Mouse (Mus musculus) CH12.LX (cell line): Measurements from ENCODE around the gene C1ql4.
A peak's percentile ranks its signal among the peaks of the same experiment; 100 is the strongest.

ENCODE experiments used
- CHD1 ChIP-seq: IDR thresholded peaks from 2 replicates; pipeline ENCODE4 v1.6.1; 2012; ENCODE audit warnings: low read depth, low read length, improper control_type of control experiment, inconsistent platforms
- CTCF ChIP-seq, 2 experiments: IDR thresholded peaks in 1 of 2; conservative IDR thresholded peaks in 1 of 2; 2 replicates each; pipeline ENCODE4 v1.5.1; 2011 to 2012; ENCODE audit warnings: low read depth in 2 of 2, low read length in 2 of 2, improper control_type of control experiment in 1 of 2, inconsistent platforms in 1 of 2, mild to moderate bottlenecking in 1 of 2, moderate library complexity in 1 of 2
- EP300 ChIP-seq: IDR thresholded peaks from 2 replicates; pipeline ENCODE4 v1.6.1; 2011; ENCODE audit warnings: low read length, improper control_type of control experiment
- IRF4 ChIP-seq: IDR thresholded peaks from 2 replicates; pipeline ENCODE4 v1.6.1; 2014; ENCODE audit warnings: low read depth, mild to moderate bottlenecking, inconsistent platforms, low read length, improper control_type of control experiment
- KAT2A ChIP-seq: IDR thresholded peaks from 2 replicates; pipeline ENCODE4 v1.6.1; 2012; ENCODE audit warnings: low read length, improper control_type of control experiment, inconsistent platforms; ENCODE audit not compliant: insufficient replicate concordance
- MAX ChIP-seq: IDR thresholded peaks from 2 replicates; pipeline ENCODE4 v1.6.1; 2011; ENCODE audit warnings: low read length, improper control_type of control experiment
- POLR2A ChIP-seq: IDR thresholded peaks from 2 replicates; pipeline ENCODE4 v1.6.1; 2011; ENCODE audit warnings: low read depth, mild to moderate bottlenecking, improper control_type of control experiment, low read length
- RAD21 ChIP-seq: IDR thresholded peaks from 2 replicates; pipeline ENCODE4 v1.6.1; 2011; ENCODE audit warnings: low read depth, mild to moderate bottlenecking, low read length, improper control_type of control experiment, moderate library complexity
- RCOR1 ChIP-seq: conservative IDR thresholded peaks from 2 replicates; pipeline ENCODE4 v1.6.1; 2012; ENCODE audit warnings: low read depth, mild to moderate bottlenecking, inconsistent platforms, low read length, improper control_type of control experiment
- SIN3A ChIP-seq: IDR thresholded peaks from 2 replicates; pipeline ENCODE4 v1.6.1; 2012; ENCODE audit warnings: low read length, improper control_type of control experiment, inconsistent platforms
- ZKSCAN1 ChIP-seq: IDR thresholded peaks from 2 replicates; pipeline ENCODE4 v1.6.1; 2012; ENCODE audit warnings: low read depth, inconsistent platforms, low read length, improper control_type of control experiment, borderline replicate concordance
- ZNF384 ChIP-seq: IDR thresholded peaks from 2 replicates; pipeline ENCODE4 v1.6.1; 2012; ENCODE audit warnings: low read depth, low read length, improper control_type of control experiment, inconsistent platforms

DNA sequence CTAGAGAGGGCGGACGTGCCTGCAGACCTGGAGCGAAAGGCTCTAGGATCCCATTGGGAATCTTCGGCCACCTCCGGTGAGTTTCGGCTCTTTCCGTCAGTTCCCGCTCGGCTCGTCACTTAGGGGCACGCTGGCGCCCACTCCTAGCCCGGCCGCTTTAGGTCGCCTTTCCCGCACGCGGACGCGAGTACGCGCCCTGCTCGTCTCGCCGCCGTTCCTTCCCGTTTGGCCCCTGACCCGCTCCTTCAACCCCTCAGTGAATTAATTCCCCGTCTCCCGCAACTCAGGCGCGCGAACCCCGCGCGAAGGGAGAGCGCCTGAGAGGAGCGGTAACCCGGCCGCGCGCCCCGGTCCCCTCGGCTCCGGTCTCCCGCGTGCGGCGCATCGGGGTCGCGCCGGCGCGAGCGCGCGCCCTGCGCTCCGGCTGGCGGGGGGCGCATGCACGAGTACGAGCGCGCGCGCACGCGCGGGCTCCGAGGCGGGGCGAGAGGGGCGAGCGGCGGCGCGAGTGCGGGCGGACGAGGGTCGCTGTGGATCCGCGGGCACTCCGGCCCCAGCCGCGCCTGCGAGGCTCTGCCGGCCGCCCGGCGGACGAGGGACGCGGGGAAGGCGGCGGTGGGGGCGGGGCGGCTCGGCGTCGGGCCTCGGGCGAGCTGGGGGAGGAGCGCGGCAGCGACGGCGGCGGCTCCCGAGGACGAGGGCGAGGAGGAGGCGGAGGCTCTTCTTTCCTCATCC is 38.6 kb upstream of the C1ql4 start:
- no peak for TF ChIP-seq CTCF (conservative IDR thresholded peaks at IDR 0.05 in 1 of 2, IDR thresholded peaks at IDR 0.05 in 1 of 2; ENCODE audit: low read depth in 2 of 2, low read length in 2 of 2)
- no peak for TF ChIP-seq EP300
- no peak for TF ChIP-seq RAD21
- TF ChIP-seq ZNF384 = no peak
- TF ChIP-seq POLR2A = peak; percentile 72
- no peak for TF ChIP-seq MAX
- peak; percentile 71 for TF ChIP-seq SIN3A
- TF ChIP-seq ZKSCAN1 = no peak
- TF ChIP-seq IRF4 = peak; percentile 20; the same call in 1 of the 2 replicates
- TF ChIP-seq CHD1 = no peak
- no peak for TF ChIP-seq KAT2A
- TF ChIP-seq RCOR1 = no peak
